In the genomic region with DNA sequence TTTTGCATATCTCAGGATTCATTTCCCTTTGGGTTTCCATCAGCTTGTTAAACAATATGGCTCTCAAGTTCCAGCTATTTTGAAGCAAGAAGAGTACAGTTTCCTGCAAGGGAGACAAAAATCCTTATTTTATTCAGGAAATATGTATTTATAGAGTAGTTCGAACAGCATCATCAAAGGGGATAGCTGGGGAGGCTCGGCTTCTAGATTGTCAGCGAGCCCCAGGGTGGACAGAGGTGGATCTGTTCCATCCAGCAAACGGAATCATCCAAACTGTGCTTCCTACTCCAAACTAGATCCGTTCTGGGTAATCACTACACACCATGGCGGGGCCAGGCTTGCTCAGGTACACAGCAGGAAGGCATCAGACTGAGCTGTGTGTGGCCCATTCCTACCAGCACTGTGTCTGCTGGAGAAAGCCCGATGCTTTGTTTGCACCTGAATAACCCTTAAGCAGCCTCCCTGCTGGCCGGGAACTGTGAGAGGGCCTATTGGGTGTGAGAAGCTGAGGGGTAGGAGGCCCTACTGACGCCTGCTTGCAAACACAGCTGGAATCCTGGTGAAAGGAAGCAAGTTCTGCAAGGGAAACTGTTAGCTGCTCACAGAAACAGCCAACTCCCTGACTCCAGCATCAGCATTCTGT, we compare ENCODE assay signal across 8 mouse cellular contexts.
DNase-seq lines count a peak whose midpoint lies in the region; ATAC-seq lines count a peak whose summit lies in the region.

No protein-coding gene starts in this region.

- no peak for ATAC-seq in embryonic facial prominence, embryonic 12.5 days (ENCODE audit: insufficient number of reproducible peaks, insufficient read depth, low FRiP score, low TSS enrichment)
- no peak for ATAC-seq in midbrain, embryonic 12.5 days (ENCODE audit: low FRiP score, low read depth)

- H3K4me1 ChIP-seq in embryonic facial prominence, embryonic 12.5 days: no peaks in the 10 kb centered on the region; the same call in 1 of the 2 replicates
- H3K4me1 ChIP-seq in hindbrain, embryonic 10.5 days (replicated peaks): peaks cover 19% of the 10 kb centered on the region
- peaks cover 22% of the 10 kb centered on the region for H3K4me1 ChIP-seq in midbrain, embryonic 12.5 days

- DNase-seq in heart, adult 11 months: peak; percentile 92
- DNase-seq in heart, postnatal 25 days (ENCODE audit: low spot score): no peak
- DNase-seq in hindbrain, embryonic 10.5 days (ENCODE audit: low spot score): peak; percentile 21
- no peak for DNase-seq in kidney, postnatal 25 days
- no peak for DNase-seq in adrenal gland, postnatal 4 days (ENCODE audit: low spot score in 2 of 2)
- DNase-seq in lung, postnatal 14 days: no peak

- H3K4me3 ChIP-seq in embryonic facial prominence, embryonic 12.5 days: no peak overlapping the region
- no peak overlapping the region for H3K4me3 ChIP-seq in hindbrain, embryonic 10.5 days
- no peak overlapping the region for H3K4me3 ChIP-seq in midbrain, embryonic 12.5 days

- no peak overlapping the region for H3K9ac ChIP-seq in embryonic facial prominence, embryonic 12.5 days
- H3K9ac ChIP-seq in midbrain, embryonic 12.5 days (replicated peaks): peak overlapping the region; percentile 31

- H3K36me3 ChIP-seq in embryonic facial prominence, embryonic 12.5 days: no peaks in the 10 kb centered on the region
- no peaks in the 10 kb centered on the region for H3K36me3 ChIP-seq in hindbrain, embryonic 10.5 days
- no peaks in the 10 kb centered on the region for H3K36me3 ChIP-seq in midbrain, embryonic 12.5 days

- intact Hi-C loops in heart, postnatal 25 days (cut with DNase I): loop anchor here (5.0 kb wide), 1 partner anchor 77 kb away; no protein-coding TSS in a partner anchor

- no peak overlapping the region for H3K4me2 ChIP-seq in embryonic facial prominence, embryonic 12.5 days (replicated peaks)
- no peak overlapping the region for H3K4me2 ChIP-seq in midbrain, embryonic 12.5 days (replicated peaks)

- H3K27me3 ChIP-seq in embryonic facial prominence, embryonic 12.5 days: no peaks in the 10 kb centered on the region
- no peaks in the 10 kb centered on the region for H3K27me3 ChIP-seq in hindbrain, embryonic 10.5 days (ENCODE audit: insufficient read depth, poor library complexity, severe bottlenecking)
- H3K27me3 ChIP-seq in midbrain, embryonic 12.5 days: no peaks in the 10 kb centered on the region

- 19% methylated on average over 9 of the region's 9 CpGs for WGBS in embryonic facial prominence, embryonic 12.5 days
- WGBS in hindbrain, embryonic 10.5 days: 17% methylated on average over 9 of the region's 9 CpGs
- 17% methylated on average over 9 of the region's 9 CpGs for WGBS in midbrain, embryonic 12.5 days

- no peaks in the 10 kb centered on the region for H3K9me3 ChIP-seq in embryonic facial prominence, embryonic 12.5 days
- H3K9me3 ChIP-seq in hindbrain, embryonic 10.5 days: no peaks in the 10 kb centered on the region
- no peaks in the 10 kb centered on the region for H3K9me3 ChIP-seq in midbrain, embryonic 12.5 days

- peak overlapping the region; percentile 24; the same call in 1 of the 2 replicates for H3K27ac ChIP-seq in embryonic facial prominence, embryonic 12.5 days
- peak overlapping the region; percentile 81 for H3K27ac ChIP-seq in hindbrain, embryonic 10.5 days
- peak overlapping the region; percentile 89 for H3K27ac ChIP-seq in midbrain, embryonic 12.5 days (replicated peaks)

Comparison
In these comparisons a context has a peak if more than half of its experiments do, and no peak if none do; other contexts are left out.
1. DNase-seq: peak in heart, adult 11 months (single experiment) and hindbrain, embryonic 10.5 days (single experiment); none in heart, postnatal 25 days (single experiment), kidney, postnatal 25 days (0 of 2), adrenal gland, postnatal 4 days (0 of 2) and lung, postnatal 14 days (single experiment).
2. H3K27ac ChIP-seq: peak in every context shown above with its lines; median percentile 89 in midbrain, embryonic 12.5 days; 81 in hindbrain, embryonic 10.5 days; 24 in embryonic facial prominence, embryonic 12.5 days.